In the genomic region with DNA sequence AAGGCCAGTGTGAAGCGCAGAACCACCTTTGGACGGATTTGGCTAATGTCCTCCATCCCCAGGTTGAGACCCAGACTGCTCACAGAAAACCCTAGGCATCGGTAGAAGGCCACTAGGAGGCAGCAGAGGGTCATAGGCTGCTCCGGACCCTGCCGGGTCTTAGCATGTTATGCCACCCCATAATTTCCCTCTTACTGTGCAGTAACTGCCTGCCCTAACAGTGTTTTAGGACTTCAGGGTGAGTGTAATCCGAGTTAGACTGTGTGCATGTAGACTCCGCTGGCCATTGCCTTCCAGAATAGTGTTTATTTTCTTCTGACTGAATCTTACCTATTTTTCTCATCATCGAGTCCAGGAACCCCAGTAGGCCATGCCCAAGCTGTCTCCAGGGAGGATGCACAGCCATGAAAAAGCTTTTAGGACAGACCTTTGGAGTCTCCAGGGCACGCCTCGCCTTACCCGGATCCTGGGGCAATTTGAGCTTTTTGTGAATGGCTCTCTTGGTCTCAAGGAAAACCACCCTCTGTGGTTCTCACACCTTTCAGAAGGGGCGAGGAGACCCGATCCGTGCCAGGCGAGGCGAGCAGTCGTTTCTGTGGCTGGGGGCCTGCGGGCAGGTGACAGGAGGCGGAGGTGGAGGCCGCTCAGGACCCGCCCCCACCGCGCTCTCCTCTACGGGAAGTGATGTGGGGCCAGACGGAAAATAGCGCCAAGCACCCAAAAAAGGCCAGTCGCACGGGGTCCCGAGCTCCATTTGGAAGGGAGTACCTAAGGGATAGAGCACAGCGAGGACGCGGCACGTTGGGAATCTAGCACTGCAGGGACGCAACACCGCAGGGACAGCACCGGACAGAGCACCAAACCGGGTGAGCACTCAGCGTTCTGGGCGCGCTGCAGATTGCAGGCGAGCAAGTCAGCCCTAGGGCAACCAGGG, we compare ENCODE assay signal across 7 mouse cellular contexts. TPM values are rescaled to one million over a fixed set of nuclear protein-coding genes. Genes with fewer than 3 reads are reported as not detected.
DNase-seq lines count a peak whose midpoint lies in the region; ATAC-seq lines count a peak whose summit lies in the region.

A gene (plus strand): TSS at position 709 of the 934 bp plus-strand sequence.

- H3K36me3 ChIP-seq in embryonic facial prominence, embryonic 11.5 days (replicated peaks; ENCODE audit: control insufficient read depth, insufficient read depth, low read depth, low read length) = no peaks in the 10 kb centered on the region
- no peaks in the 10 kb centered on the region for H3K36me3 ChIP-seq in limb, embryonic 10.5 days
- H3K36me3 ChIP-seq in midbrain, embryonic 12.5 days = no peaks in the 10 kb centered on the region

- H3K4me3 ChIP-seq in embryonic facial prominence, embryonic 11.5 days (ENCODE audit: low read depth, low read length) = peak within 1 kb of the TSS; percentile 41
- peak within 1 kb of the TSS; percentile 53 for H3K4me3 ChIP-seq in limb, embryonic 10.5 days
- H3K4me3 ChIP-seq in midbrain, embryonic 12.5 days = peak within 1 kb of the TSS; percentile 46

- no peaks in the 10 kb centered on the region; the same call in 1 of the 2 replicates for H3K9me3 ChIP-seq in embryonic facial prominence, embryonic 11.5 days (replicated peaks; ENCODE audit: control insufficient read depth, low read length)
- no peaks in the 10 kb centered on the region for H3K9me3 ChIP-seq in limb, embryonic 10.5 days (replicated peaks)
- no peaks in the 10 kb centered on the region for H3K9me3 ChIP-seq in midbrain, embryonic 12.5 days

- 1% methylated on average over 41 of the region's 41 CpGs for WGBS in embryonic facial prominence, embryonic 11.5 days
- 2% methylated on average over 41 of the region's 41 CpGs for WGBS in limb, embryonic 10.5 days
- 2% methylated on average over 41 of the region's 41 CpGs for WGBS in midbrain, embryonic 12.5 days

- H3K27me3 ChIP-seq in embryonic facial prominence, embryonic 11.5 days (ENCODE audit: control insufficient read depth, insufficient read depth, low read length) = no peaks in the 10 kb centered on the region
- H3K27me3 ChIP-seq in limb, embryonic 10.5 days (ENCODE audit: low read depth, poor library complexity, severe bottlenecking) = peaks cover 20% of the 10 kb centered on the region; the same call in 1 of the 2 replicates
- H3K27me3 ChIP-seq in midbrain, embryonic 12.5 days = peaks cover 12% of the 10 kb centered on the region; the same call in 1 of the 2 replicates

- peak; percentile 63 for ATAC-seq in embryonic facial prominence, embryonic 11.5 days (replicated peaks; ENCODE audit: insufficient number of reproducible peaks, low FRiP score, low TSS enrichment, low read depth)
- 0 out of 2 replicates have a peak, but pooled peaks have one; percentile 14 for ATAC-seq in midbrain, embryonic 12.5 days (ENCODE audit: low FRiP score, low read depth)

- peak within 1 kb of the TSS; percentile 87 for H3K4me2 ChIP-seq in embryonic facial prominence, embryonic 11.5 days (ENCODE audit: low read depth, low read length)
- H3K4me2 ChIP-seq in midbrain, embryonic 12.5 days (replicated peaks) = peak within 1 kb of the TSS; percentile 81

- H3K4me1 ChIP-seq in embryonic facial prominence, embryonic 11.5 days (ENCODE audit: control insufficient read depth, insufficient read depth, low read length) = peaks cover 4% of the 10 kb centered on the region; the same call in 1 of the 2 replicates
- peaks cover 30% of the 10 kb centered on the region for H3K4me1 ChIP-seq in limb, embryonic 10.5 days
- H3K4me1 ChIP-seq in midbrain, embryonic 12.5 days = peaks cover 24% of the 10 kb centered on the region

- DNase-seq in adrenal gland, postnatal 14 days = peak; percentile 93
- peak; percentile 93 for DNase-seq in embryonic facial prominence, embryonic 11.5 days (ENCODE audit: low spot score)
- DNase-seq in heart, adult 11 months = peak; percentile 97
- peak; percentile 82 for DNase-seq in kidney, adult 11 months
- DNase-seq in limb, embryonic 10.5 days (ENCODE audit: low spot score) = peak; percentile 85
- DNase-seq in skeletal muscle tissue, adult 2 months (ENCODE audit: low read depth, low spot score) = peak; percentile 56

- H3K9ac ChIP-seq in embryonic facial prominence, embryonic 11.5 days (replicated peaks; ENCODE audit: low read length) = peak within 1 kb of the TSS; percentile 51
- peak within 1 kb of the TSS; percentile 46 for H3K9ac ChIP-seq in midbrain, embryonic 12.5 days (replicated peaks)

- H3K27ac ChIP-seq in embryonic facial prominence, embryonic 11.5 days (replicated peaks; ENCODE audit: low read depth, low read length) = no peak within 1 kb of the TSS
- H3K27ac ChIP-seq in limb, embryonic 10.5 days = peak within 1 kb of the TSS; percentile 63
- H3K27ac ChIP-seq in midbrain, embryonic 12.5 days (replicated peaks) = no peak within 1 kb of the TSS

RNA-seq across cellular contexts. Expression of the gene that starts here (rescaled TPM):
- total RNA-seq in adrenal gland, postnatal 14 days (2021) = 27.4 and 28.0 TPM in 2 replicates
- 2.4 and 2.5 TPM in 2 replicates for polyA plus RNA-seq in embryonic facial prominence, embryonic 11.5 days (2014; fragmentation: Nextera tagmentation; extraction: Ambion mirVana)
- 3.4 and 5.0 TPM in 2 replicates for polyA plus RNA-seq in limb, embryonic 10.5 days (2016; fragmentation: Nextera tagmentation; extraction: Ambion mirVana)
- polyA plus RNA-seq in midbrain, embryonic 12.5 days (2016; fragmentation: Nextera tagmentation; extraction: Ambion mirVana) = 1.1 and 1.5 TPM in 2 replicates
